Mouse (Mus musculus) urinary bladder, postnatal 4 days (tissue): ENCODE measurements at regions not wholly inside any gene's neighbourhood (a gene's known extent, or its start where the extent isn't known, plus 50 kb on each side); places are given as distances from the start of the nearest gene placed in this dataset.

Experiments used
- DNase-seq, 2 experiments: peaks; one replicate each; pipeline ENCODE4 v3.0.0; 2021 to 2022; ENCODE audit warnings: low spot score in 2 of 2

GRCm38 (mm10) chr11:56925368-56925896, 85.8 kb upstream of the Gria1 start:
- no peak for DNase-seq

GRCm38 (mm10) chr11:56932766-56933165, 78.4 kb upstream of the Gria1 start:
- no peak for DNase-seq

GRCm38 (mm10) chr11:56952357-56952756, 58.8 kb upstream of the Gria1 start:
- no peak for DNase-seq

- no peak for DNase-seq
Measured at GRCm38 (mm10) chr11:56957824-56958223, 53.4 kb upstream of the Gria1 start.
